Mouse (Mus musculus) ES-E14 (cell line): ENCODE results near the gene Gbp3. TPM values are rescaled to one million over a fixed set of nuclear protein-coding genes. Genes with fewer than 3 reads are reported as not detected.
A peak's percentile ranks its signal among the peaks of the same experiment; 100 is the strongest.
"Not testable (repeated sequence)": the region's sequence is repeated elsewhere in the genome, so short reads cannot be mapped to it uniquely, and the experiment has no call there.

Experiments
- DNase-seq: peaks from one replicate; pipeline ENCODE4 v3.0.0-alpha.2; 2013; ENCODE audit warnings: low read depth, low spot score
- H3K27ac ChIP-seq: 2 replicates; pipeline ENCODE4 v1.5.1; 2012; ENCODE audit warnings: low read depth, mild to moderate bottlenecking, low read length, moderate library complexity, mixed read lengths; ENCODE audit not compliant: poor library complexity, insufficient read depth, severe bottlenecking
- H3K36me3 ChIP-seq: 2 replicates; pipeline ENCODE4 v1.6.1; 2012; ENCODE audit warnings: mild to moderate bottlenecking, low read length, moderate library complexity, mixed read lengths; ENCODE audit not compliant: control insufficient read depth, poor library complexity, insufficient read depth, severe bottlenecking
- H3K4me1 ChIP-seq, 2 experiments: fragments of 150-350 bp in 1 of 2; sonication (generic) in 1 of 2; 2 replicates each; pipeline ENCODE4 v1.6.1; 2012; ENCODE audit warnings: low read length in 2 of 2, mild to moderate bottlenecking in 1 of 2, mixed read lengths in 1 of 2; ENCODE audit not compliant: control insufficient read depth in 2 of 2, insufficient read depth in 2 of 2, poor library complexity in 1 of 2
- H3K4me3 ChIP-seq, 2 experiments: fragments of 150-350 bp in 1 of 2; sonication (generic) in 1 of 2; 2 replicates each; pipeline ENCODE4 v1.5.1; 2012; ENCODE audit warnings: low read length in 2 of 2, low read depth in 1 of 2, mild to moderate bottlenecking in 1 of 2, mixed read lengths in 1 of 2; ENCODE audit not compliant: insufficient read depth in 1 of 2, poor library complexity in 1 of 2, severe bottlenecking in 1 of 2
- H3K9ac ChIP-seq: 2 replicates; pipeline ENCODE4 v1.6.1; 2012; ENCODE audit warnings: low read depth, mild to moderate bottlenecking, low read length, mixed read lengths; ENCODE audit not compliant: poor library complexity, insufficient read depth, severe bottlenecking
- H3K9me3 ChIP-seq: fragments of 150-350 bp; sonication (generic); 2 replicates; pipeline ENCODE4 v1.6.1; 2012; ENCODE audit warnings: low read depth, mild to moderate bottlenecking, low read length; ENCODE audit not compliant: control insufficient read depth, insufficient read depth
- CHD2 ChIP-seq: IDR thresholded peaks from 2 replicates; pipeline ENCODE4 v1.6.1; 2014; ENCODE audit warnings: mild to moderate bottlenecking, low read depth, low read length, inconsistent platforms
- HCFC1 ChIP-seq: IDR thresholded peaks from 2 replicates; pipeline ENCODE4 v1.6.1; 2012; ENCODE audit warnings: low read length, inconsistent platforms, borderline replicate concordance; ENCODE audit not compliant: insufficient read depth
- MAFK ChIP-seq: IDR thresholded peaks from 2 replicates; pipeline ENCODE4 v1.6.1; 2014; ENCODE audit warnings: mild to moderate bottlenecking, low read depth, low read length, inconsistent platforms; ENCODE audit not compliant: insufficient read depth
- ZC3H11A ChIP-seq: IDR thresholded peaks from 2 replicates; pipeline ENCODE4 v1.6.1; 2012; ENCODE audit warnings: low read depth, mild to moderate bottlenecking, inconsistent platforms, low read length, borderline replicate concordance
- ZNF384 ChIP-seq: IDR thresholded peaks from 2 replicates; pipeline ENCODE4 v1.6.1; 2012; ENCODE audit warnings: low read depth, low read length, inconsistent platforms
- in situ Hi-C, 2 experiments: fragments of 600-800 bp; cut with MboI; formaldehyde crosslinking; loops; one replicate each; pipeline ENCODE4 v1.15.1; 2025; ENCODE audit warnings: low sequenced_read_pairs in 2 of 2, inconsistent platforms in 1 of 2; ENCODE audit not compliant: unreplicated experiment in 2 of 2
- total RNA-seq: library from RNA; depleted of rRNA; stranded (reverse); fragments of 300-350 nt; gene quantifications from 2 replicates; pipeline ENCODE4 v1.2.3, GENCODE M21; 2012

The Gbp3 gene
- total RNA-seq, 1 experiment: 4.7 TPM

GRCm38 (mm10) chr3:142560296-142560948 is 596 bp downstream of the Gbp3 start:
- Histone ChIP-seq H3K4me3 (peak overlapping the region in 1 of 2 experiments; percentile 54; a peak in 2 of 4 replicates), H3K4me1 (peaks cover 0 to 4% of the 10 kb centered on the region in 2 experiments; a peak in 1 of 4 replicates), H3K36me3 (no peaks in the 10 kb centered on the region), H3K27ac (no peak overlapping the region), H3K9me3 (no peaks in the 10 kb centered on the region), H3K9ac (no peak overlapping the region)
- in situ Hi-C loops: no loop called here
- peak; percentile 63; the same call in 1 of the 2 replicates for TF ChIP-seq ZC3H11A
- TF ChIP-seq MAFK: no peak
- DNase-seq: peak; percentile 88

- H3K9me3 ChIP-seq: no peaks in the 10 kb centered on the region
- in situ Hi-C loops: no loop called here
- peaks cover 0 to 2% of the 10 kb centered on the region in 2 experiments; a peak in 1 of 4 replicates for H3K4me1 ChIP-seq
- no peak for DNase-seq
- no peak overlapping the region for H3K27ac ChIP-seq
- no peaks in the 10 kb centered on the region for H3K36me3 ChIP-seq
- no peak overlapping the region for H3K4me3 ChIP-seq
- no peak overlapping the region for H3K9ac ChIP-seq
- TF ChIP-seq ZNF384 (no peak), HCFC1 (no peak), ZC3H11A (no peak), CHD2 (no peak), MAFK (no peak)
Measured at GRCm38 (mm10) chr3:142561045-142561646, 1.3 kb downstream of the Gbp3 start.

- Histone ChIP-seq H3K4me1 (peaks cover 0 to 2% of the 10 kb centered on the region in 2 experiments; a peak in 1 of 4 replicates), H3K9me3 (no peaks in the 10 kb centered on the region), H3K27ac (no peak overlapping the region), H3K9ac (no peak overlapping the region), H3K4me3 (no peak overlapping the region), H3K36me3 (no peaks in the 10 kb centered on the region)
- no peak for DNase-seq
- TF ChIP-seq CHD2: no peak
- no peak for TF ChIP-seq ZNF384
- no peak for TF ChIP-seq HCFC1
- no peak for TF ChIP-seq MAFK
- no peak for TF ChIP-seq ZC3H11A
- in situ Hi-C loops: no loop called here
Measured at GRCm38 (mm10) chr3:142561666-142562065, 1.8 kb downstream of the Gbp3 start.

- DNase-seq, H3K4me3 ChIP-seq, H3K9me3 ChIP-seq, H3K9ac ChIP-seq, in situ Hi-C loops, H3K4me1 ChIP-seq, H3K36me3 ChIP-seq, H3K27ac ChIP-seq: not testable (repeated sequence)
Measured at GRCm38 (mm10) chr3:142567490-142567889, 7.7 kb downstream of the Gbp3 start.

GRCm38 (mm10) chr3:142570738-142571137 is 10.9 kb downstream of the Gbp3 start:
- in situ Hi-C loops: no loop called here
- no peak for DNase-seq

More at GRCm38 (mm10) chr3:142570738-142571137, 10.9 kb downstream of the Gbp3 start:
- H3K27ac ChIP-seq: no peak overlapping the region
- H3K4me3 ChIP-seq: no peak overlapping the region
- no peaks in the 10 kb centered on the region for H3K4me1 ChIP-seq
- H3K36me3 ChIP-seq: no peaks in the 10 kb centered on the region
- no peak overlapping the region for H3K9ac ChIP-seq
- TF ChIP-seq CHD2: no peak
- TF ChIP-seq HCFC1: no peak
- no peak for TF ChIP-seq ZC3H11A
- TF ChIP-seq ZNF384: no peak
- no peak for TF ChIP-seq MAFK
- no peaks in the 10 kb centered on the region for H3K9me3 ChIP-seq
